Mouse (Mus musculus) liver, adult 2 months (tissue): Measurements from ENCODE around the gene Tldc2.

Experiments
- CTCF ChIP-seq: fragments of 200-500 bp; IDR thresholded peaks from 2 replicates; pipeline ENCODE4 v1.5.1; 2011; ENCODE audit warnings: low read depth, low read length, control low read depth
- POLR2A ChIP-seq: fragments of 200-500 bp; IDR thresholded peaks from 2 replicates; pipeline ENCODE4 v1.6.1; 2011; ENCODE audit warnings: low read length, control low read depth; ENCODE audit not compliant: insufficient read depth; ENCODE audit errors: extremely low read depth

DNA sequence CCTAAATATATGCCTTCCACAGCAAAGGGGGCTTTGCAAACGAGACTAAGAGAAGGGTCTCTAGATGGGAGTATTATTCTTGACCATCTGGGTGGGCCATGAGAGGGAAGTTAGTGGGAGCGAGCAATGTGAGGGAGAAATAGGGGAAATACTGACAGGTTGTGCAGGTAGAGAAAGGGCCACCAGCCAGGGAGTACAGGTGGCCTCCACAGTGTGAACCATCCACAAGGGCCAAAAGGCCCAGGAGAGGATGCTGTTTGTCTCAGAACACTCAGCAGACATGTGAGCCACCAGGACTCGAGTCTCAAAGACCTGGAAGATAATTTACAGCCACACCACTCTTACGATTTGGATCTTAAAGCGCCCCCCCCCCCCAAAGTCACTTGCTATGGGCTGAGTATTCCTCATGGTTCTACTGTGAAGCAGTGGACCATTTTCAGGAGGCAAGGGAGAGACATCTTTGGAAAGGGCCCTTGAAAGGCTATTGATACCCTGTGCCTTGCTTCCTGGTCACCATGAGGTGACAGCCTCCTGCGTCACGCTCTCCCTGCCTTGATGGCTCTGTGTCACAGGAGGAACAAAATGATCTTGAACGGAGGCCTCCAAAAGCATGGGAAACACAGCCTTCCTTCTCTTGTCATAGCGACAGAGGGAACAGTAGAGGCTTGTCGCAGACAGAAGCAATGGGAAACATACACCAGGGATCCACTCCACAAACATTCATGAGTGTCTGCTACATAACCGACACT lies 26.1 kb upstream of the Tldc2 start:
- TF ChIP-seq POLR2A (no peak), CTCF (no peak)
